Mouse (Mus musculus): Measurements from ENCODE around the gene Cpsf4l. TPM values are rescaled to one million over a fixed set of nuclear protein-coding genes. Genes with fewer than 3 reads are reported as not detected.

The Cpsf4l gene
- total and polyA plus RNA-seq, 3 experiments = 0.13 to 0.43 TPM; not detected in 1

GRCm38 (mm10) chr11:113683957-113684706 is 25.7 kb downstream of the Cpsf4l start, which contains the start of the genes Fam104a and D11Wsu47e:
Gene Fam104a, minus strand, starts transcription at chr11:113684155.
Gene D11Wsu47e, plus strand, starts transcription at chr11:113684412.
- Histone ChIP-seq H3K4me2 (ENCODE audit: insufficient read depth, low read depth, poor library complexity, severe bottlenecking) (peak within 1 kb of the TSS; percentile 96), H3K9me3 (replicated peaks; ENCODE audit: low read length) (no peaks in the 10 kb centered on the region), H3K79me2 (replicated peaks; ENCODE audit: control insufficient read depth, extremely low read depth, insufficient read depth, poor library complexity, severe bottlenecking) (peaks cover 75% of the 10 kb centered on the region), H3K4me1 (ENCODE audit: control insufficient read depth in 1 of 2, insufficient read depth in 2 of 2) (peaks cover 7 to 51% of the 10 kb centered on the region in 2 experiments), H3K4me3 (replicated peaks in 1 of 3; ENCODE audit: low read depth in 2 of 3, low read length in 2 of 3, poor library complexity in 1 of 3) (peak within 1 kb of the TSS; percentile 84 to 99 (median 99)), H3K27me3 (replicated peaks) (no peaks in the 10 kb centered on the region), H3K9ac (ENCODE audit: insufficient read depth, low read depth) (peak within 1 kb of the TSS; percentile 95), H3K36me3 (replicated peaks in 1 of 2; ENCODE audit: control insufficient read depth in 1 of 2, insufficient read depth in 1 of 2, low read length in 1 of 2) (peaks cover 16 to 39% of the 10 kb centered on the region in 2 experiments), H3K27ac (ENCODE audit: insufficient read depth, low read depth) (peak within 1 kb of the TSS; percentile 81)
- dilution Hi-C loops (cut with MboI; ENCODE audit: extremely low pct_ligation_motif_present, extremely low pct_unique_long_range_greater_than_20kb, low sequenced_read_pairs) = no loop called here
- in situ Hi-C loops (cut with MboI; ENCODE audit: low pct_ligation_motif_present, low pct_unique_long_range_greater_than_20kb, low sequenced_read_pairs) = no loop called here
- TF ChIP-seq HCFC1 (IDR thresholded peaks at IDR 0.05; ENCODE audit: low read depth, low read length) = peak; percentile 87
- TF ChIP-seq ZMIZ1 (IDR thresholded peaks at IDR 0.05; ENCODE audit: low read depth, low read length) = no peak; the same call in 1 of the 2 replicates
- TF ChIP-seq CHD2 (IDR thresholded peaks at IDR 0.05; ENCODE audit: low read length) = no peak
- TF ChIP-seq IRF4 (IDR thresholded peaks at IDR 0.05; ENCODE audit: low read depth, low read length) = peak; percentile 63
- no peak for TF ChIP-seq USF2 (conservative IDR thresholded peaks at IDR 0.05; ENCODE audit: low read depth, low read length)
- peak; percentile 76; the same call in 1 of the 2 replicates for TF ChIP-seq POLR2AphosphoS2 (IDR thresholded peaks at IDR 0.05; ENCODE audit: low read depth, low read length)
- peak; percentile 67 for TF ChIP-seq NELFE (IDR thresholded peaks at IDR 0.05; ENCODE audit: low read depth, low read length)
- TF ChIP-seq EP300 (IDR thresholded peaks at IDR 0.05; ENCODE audit: low read length) = no peak
- TF ChIP-seq CHD1 (IDR thresholded peaks at IDR 0.05; ENCODE audit: low read depth, low read length) = no peak
- TF ChIP-seq TCF12 (IDR thresholded peaks at IDR 0.05; ENCODE audit: low read depth, low read length) = peak; percentile 76
- TF ChIP-seq ELF1 (IDR thresholded peaks at IDR 0.05; ENCODE audit: low read depth, low read length) = peak; percentile 97
- TF ChIP-seq RCOR1 (conservative IDR thresholded peaks at IDR 0.05; ENCODE audit: low read depth, low read length) = peak; percentile 12; the same call in 1 of the 2 replicates
- peak; percentile 52 for TF ChIP-seq MEF2A (IDR thresholded peaks at IDR 0.05; ENCODE audit: borderline replicate concordance, low read depth, low read length)
- TF ChIP-seq ZC3H11A (IDR thresholded peaks at IDR 0.05; ENCODE audit: low read depth, low read length) = no peak
- peak; percentile 76 for TF ChIP-seq BHLHE40 (IDR thresholded peaks at IDR 0.05; ENCODE audit: low read depth, low read length)
- peak; percentile 100 for TF ChIP-seq MAX (IDR thresholded peaks at IDR 0.05; ENCODE audit: low read length)
- peak; percentile 80 for TF ChIP-seq POLR2A (IDR thresholded peaks at IDR 0.05; ENCODE audit: low read depth, low read length)
- TF ChIP-seq TBP (conservative IDR thresholded peaks at IDR 0.05; ENCODE audit: low read depth, low read length) = peak; percentile 83; the same call in 1 of the 2 replicates
- no peak; the same call in none of the 2 replicates for TF ChIP-seq SIN3A (IDR thresholded peaks at IDR 0.05; ENCODE audit: low read length)
- peak in 1 of 2 experiments; percentile 23; a peak in 1 of 4 replicates for TF ChIP-seq CTCF (conservative IDR thresholded peaks at IDR 0.05 in 1 of 2, IDR thresholded peaks at IDR 0.05 in 1 of 2; ENCODE audit: low read depth in 2 of 2, low read length in 2 of 2)
- TF ChIP-seq KAT2A (IDR thresholded peaks at IDR 0.05; ENCODE audit: insufficient replicate concordance, low read length) = peak; percentile 81; the same call in 1 of the 2 replicates
- peak; percentile 96 for TF ChIP-seq NRF1 (IDR thresholded peaks at IDR 0.05; ENCODE audit: low read depth, low read length)
- peak; percentile 92; the same call in 1 of the 2 replicates for TF ChIP-seq MXI1 (IDR thresholded peaks at IDR 0.05; ENCODE audit: low read depth, low read length)
- TF ChIP-seq MYC (IDR thresholded peaks at IDR 0.05; ENCODE audit: low read depth, low read length) = peak; percentile 79; the same call in 1 of the 2 replicates
- DNase-seq (ENCODE audit: extremely low read depth) = peak; percentile 96

Data from CH12.LX (cell line).